Mouse (Mus musculus) liver, postnatal 0 days (tissue): Measurements from ENCODE around the gene Tmem208. TPM values are rescaled to one million over a fixed set of nuclear protein-coding genes. Genes with fewer than 3 reads are reported as not detected.

Experiments used
- ATAC-seq: fragments of 200-750 bp; cut with Nextera tagmentation; 2 replicates; pipeline ENCODE4 v1.8.0; 2017; ENCODE audit warnings: mild to moderate bottlenecking, moderate library complexity
- DNase-seq: peaks from one replicate; pipeline ENCODE4 v3.0.0-alpha.2; 2016
- H3K27ac ChIP-seq: fragments of 300-500 bp; sonication (generic); 2 replicates; pipeline ENCODE4 v1.5.1; 2014; ENCODE audit warnings: antibody characterized with exemption, moderate library complexity, mild to moderate bottlenecking, low read depth
- H3K27me3 ChIP-seq: fragments of 300-500 bp; sonication (generic); 2 replicates; pipeline ENCODE4 v1.6.1; 2014; ENCODE audit warnings: low read length, control low read depth, mixed read lengths; ENCODE audit not compliant: insufficient read depth
- H3K36me3 ChIP-seq: fragments of 300-500 bp; sonication (generic); replicated peaks from 2 replicates; pipeline ENCODE4 v1.6.1; 2014; ENCODE audit warnings: mild to moderate bottlenecking, control low read depth, low read length, moderate library complexity, mixed read lengths; ENCODE audit not compliant: insufficient read depth
- H3K4me1 ChIP-seq: fragments of 300-500 bp; sonication (generic); 2 replicates; pipeline ENCODE4 v1.6.1; 2014; ENCODE audit warnings: antibody characterized with exemption, mild to moderate bottlenecking, control low read depth; ENCODE audit not compliant: insufficient read depth
- H3K4me2 ChIP-seq: fragments of 300-500 bp; sonication (generic); 2 replicates; pipeline ENCODE4 v1.6.1; 2014; ENCODE audit warnings: low read depth, mild to moderate bottlenecking, low read length, moderate library complexity, mixed read lengths
- H3K4me3 ChIP-seq: fragments of 300-500 bp; sonication (generic); 2 replicates; pipeline ENCODE4 v1.5.1; 2014; ENCODE audit warnings: low read depth, low read length
- H3K9ac ChIP-seq: fragments of 300-500 bp; sonication (generic); replicated peaks from 2 replicates; pipeline ENCODE4 v1.6.1; 2014; ENCODE audit warnings: mild to moderate bottlenecking, moderate library complexity
- H3K9me3 ChIP-seq: fragments of 300-500 bp; sonication (generic); 2 replicates; pipeline ENCODE4 v1.6.1; 2016; ENCODE audit warnings: mild to moderate bottlenecking, control low read depth, low read length, mixed read lengths
- CTCF ChIP-seq: sonication (generic); IDR thresholded peaks from 2 replicates; pipeline ENCODE4 v1.5.1; 2016; ENCODE audit warnings: antibody characterized with exemption, low read depth
- EP300 ChIP-seq: IDR thresholded peaks from 2 replicates; pipeline ENCODE4 v1.6.1; 2016; ENCODE audit warnings: antibody characterized with exemption, low read depth, mild to moderate bottlenecking
- WGBS: fragments of 180-500 bp; shearing (Covaris S2); extraction: QIAGEN DNeasy Blood & Tissue Kit; methylation state at CpG from one replicate; pipeline ENCODE4 v1.1.7; 2014; ENCODE audit not compliant: insufficient replicate concordance; 5-methylcytosine and 5-hydroxymethylcytosine counted together
- polyA plus RNA-seq: library from polyadenylated mRNA; unstranded; fragments of >200 nt; fragmentation: Nextera tagmentation; extraction: Ambion mirVana; gene quantifications from 2 replicates; pipeline ENCODE4 v1.2.1, GENCODE M21; 2015

Gene Tmem208
- polyA plus RNA-seq, 1 experiment from 2014 or later, result 75.2 TPM

GRCm38 (mm10) chr8:105309142-105309847 is 16.9 kb upstream of the Tmem208 start:
- H3K27ac ChIP-seq, result no peak overlapping the region
- H3K4me1 ChIP-seq, result peaks cover 18% of the 10 kb centered on the region
- WGBS, result 80% methylated on average over 15 of the region's 15 CpGs
- H3K4me2 ChIP-seq, result no peak overlapping the region
- DNase-seq (no peak), ATAC-seq (no peak)
- peaks cover 72% of the 10 kb centered on the region for H3K36me3 ChIP-seq
- H3K27me3 ChIP-seq, result no peaks in the 10 kb centered on the region
- no peak overlapping the region for H3K9ac ChIP-seq
- TF ChIP-seq CTCF, result no peak
- no peak for TF ChIP-seq EP300
- H3K4me3 ChIP-seq, result no peak overlapping the region
- no peaks in the 10 kb centered on the region for H3K9me3 ChIP-seq

- 84% methylated on average over 8 of the region's 8 CpGs for WGBS
- Histone ChIP-seq H3K27ac (no peak overlapping the region), H3K27me3 (no peaks in the 10 kb centered on the region), H3K4me1 (peaks cover 10% of the 10 kb centered on the region), H3K4me3 (no peak overlapping the region), H3K36me3 (peaks cover 66% of the 10 kb centered on the region), H3K4me2 (no peak overlapping the region), H3K9ac (no peak overlapping the region), H3K9me3 (no peaks in the 10 kb centered on the region)
- ATAC-seq, result no peak
- TF ChIP-seq CTCF (no peak), EP300 (no peak)
- DNase-seq, result no peak
Observed at GRCm38 (mm10) chr8:105310118-105310517, 16.0 kb upstream of the Tmem208 start.

GRCm38 (mm10) chr8:105311718-105312117 is 14.4 kb upstream of the Tmem208 start:
- no peak overlapping the region for H3K4me3 ChIP-seq
- DNase-seq, result no peak
- peaks cover 76% of the 10 kb centered on the region for H3K36me3 ChIP-seq
- H3K4me1 ChIP-seq, result peaks cover 7% of the 10 kb centered on the region; the same call in 1 of the 2 replicates
- no peaks in the 10 kb centered on the region for H3K27me3 ChIP-seq
- TF ChIP-seq CTCF (peak; percentile 52), EP300 (peak; percentile 56; the same call in 1 of the 2 replicates)
- H3K4me2 ChIP-seq, result no peak overlapping the region
- H3K27ac ChIP-seq, result no peak overlapping the region
- WGBS, result 59% methylated on average over 1 of the region's 1 CpGs
- H3K9me3 ChIP-seq, result no peaks in the 10 kb centered on the region
- no peak overlapping the region for H3K9ac ChIP-seq
- ATAC-seq, result peak; percentile 64

- Histone ChIP-seq H3K27me3 (no peaks in the 10 kb centered on the region), H3K9me3 (no peaks in the 10 kb centered on the region), H3K4me1 (peaks cover 7% of the 10 kb centered on the region; the same call in 1 of the 2 replicates), H3K27ac (no peak overlapping the region; the same call in 1 of the 2 replicates), H3K4me3 (no peak overlapping the region), H3K36me3 (peaks cover 76% of the 10 kb centered on the region), H3K4me2 (no peak overlapping the region), H3K9ac (no peak overlapping the region)
- TF ChIP-seq CTCF (no peak), EP300 (no peak)
- DNase-seq (no peak), ATAC-seq (peak; percentile 60)
- WGBS, result 69% methylated on average over 8 of the region's 8 CpGs
Observed at GRCm38 (mm10) chr8:105312891-105313481, 13.2 kb upstream of the Tmem208 start.

GRCm38 (mm10) chr8:105313622-105314402 is 12.3 kb upstream of the Tmem208 start:
- Histone ChIP-seq H3K27ac (no peak overlapping the region; the same call in 1 of the 2 replicates), H3K4me3 (no peak overlapping the region), H3K36me3 (peaks cover 75% of the 10 kb centered on the region), H3K27me3 (no peaks in the 10 kb centered on the region), H3K9ac (no peak overlapping the region), H3K4me2 (peak overlapping the region; percentile 15; the same call in 1 of the 2 replicates), H3K4me1 (peaks cover 7% of the 10 kb centered on the region; the same call in 1 of the 2 replicates), H3K9me3 (no peaks in the 10 kb centered on the region)
- DNase-seq (no peak), ATAC-seq (peak; percentile 18; the same call in 1 of the 2 replicates)
- 78% methylated on average over 9 of the region's 9 CpGs for WGBS
- no peak for TF ChIP-seq CTCF
- no peak for TF ChIP-seq EP300
